Mouse (Mus musculus): Measurements from ENCODE around the gene Alx1. TPM values are rescaled to one million over a fixed set of nuclear protein-coding genes. Genes with fewer than 3 reads are reported as not detected.

The Alx1 gene
- total RNA-seq (2023): not detected

GRCm38 (mm10) chr10:103029730-103030490, at the start of gene Alx1:
Gene Alx1, minus strand, starts transcription at chr10:103030215.

Other genes starting within 250 kb of the Alx1 start
- not detected for gene Lrriq1, start 206.1 kb upstream of the Alx1 start, total RNA-seq (2023)

All from CD8-positive naive resting alpha-beta T cell, adult 57 days (primary cell).